Mouse (Mus musculus): ENCODE measurements around the gene Sncb.

Gene Sncb

GRCm38 (mm10) chr13:54766192-54766768 is at the start of gene Sncb:
Gene Sncb, minus strand, starts transcription at chr13:54766595.
- DNase-seq (ENCODE audit: low spot score): no peak

- DNase-seq (ENCODE audit: low spot score): no peak
Measured at GRCm38 (mm10) chr13:54813381-54813780, 47.0 kb upstream of the Sncb start.

GRCm38 (mm10) chr13:54811476-54811875 is 45.1 kb upstream of the Sncb start:
- DNase-seq (ENCODE audit: low spot score): no peak

GRCm38 (mm10) chr13:54808067-54808466 is 41.7 kb upstream of the Sncb start:
- DNase-seq (ENCODE audit: low spot score): no peak

GRCm38 (mm10) chr13:54806434-54806976 is 40.1 kb upstream of the Sncb start:
- no peak for DNase-seq (ENCODE audit: low spot score)

GRCm38 (mm10) chr13:54805134-54805838 is 38.9 kb upstream of the Sncb start:
- DNase-seq (ENCODE audit: low spot score): no peak

- DNase-seq (ENCODE audit: low spot score): no peak
Measured at GRCm38 (mm10) chr13:54803010-54803409, 36.6 kb upstream of the Sncb start.

- DNase-seq (ENCODE audit: low spot score): no peak
Measured at GRCm38 (mm10) chr13:54800206-54800605, 33.8 kb upstream of the Sncb start.

- DNase-seq (ENCODE audit: low spot score): peak; percentile 87
Measured at GRCm38 (mm10) chr13:54799701-54800100, 33.3 kb upstream of the Sncb start.

GRCm38 (mm10) chr13:54798740-54799139 is 32.3 kb upstream of the Sncb start:
- no peak for DNase-seq (ENCODE audit: low spot score)

GRCm38 (mm10) chr13:54797861-54798643 is 31.7 kb upstream of the Sncb start:
- DNase-seq (ENCODE audit: low spot score): no peak

GRCm38 (mm10) chr13:54797356-54797755 is 31.0 kb upstream of the Sncb start:
- peak; percentile 44 for DNase-seq (ENCODE audit: low spot score)

- no peak for DNase-seq (ENCODE audit: low spot score)
Measured at GRCm38 (mm10) chr13:54794843-54795242, 28.4 kb upstream of the Sncb start.

GRCm38 (mm10) chr13:54794002-54794577 is 27.7 kb upstream of the Sncb start:
- no peak for DNase-seq (ENCODE audit: low spot score)

GRCm38 (mm10) chr13:54792259-54793230 is 26.1 kb upstream of the Sncb start:
- no peak for DNase-seq (ENCODE audit: low spot score)

GRCm38 (mm10) chr13:54789561-54790397 is 23.4 kb upstream of the Sncb start:
- peak; percentile 80 for DNase-seq (ENCODE audit: low spot score)

- peak; percentile 99 for DNase-seq (ENCODE audit: low spot score)
Measured at GRCm38 (mm10) chr13:54788740-54789560, 22.6 kb upstream of the Sncb start, which contains the start of gene Tspan17. Gene Tspan17, plus strand, starts transcription at chr13:54789377.

- peak; percentile 28 for DNase-seq (ENCODE audit: low spot score)
Measured at GRCm38 (mm10) chr13:54787591-54787990, 21.2 kb upstream of the Sncb start.

- no peak for DNase-seq (ENCODE audit: low spot score)
Measured at GRCm38 (mm10) chr13:54783698-54784097, 17.3 kb upstream of the Sncb start, which contains the start of gene Eif4e1b. Gene Eif4e1b, plus strand, starts transcription at chr13:54783998.
